Mouse (Mus musculus) thymus, adult 2 months (tissue): Measurements from ENCODE around the gene Pde1c.

Experiments used
- CTCF ChIP-seq: fragments of 200-500 bp; IDR thresholded peaks from 2 replicates; pipeline ENCODE4 v1.5.1; 2012; ENCODE audit warnings: mild to moderate bottlenecking, control low read depth, low read length, moderate library complexity, borderline replicate concordance; ENCODE audit not compliant: control insufficient read depth, poor library complexity, insufficient read depth; ENCODE audit errors: extremely low read depth
- POLR2A ChIP-seq: fragments of 200-500 bp; IDR thresholded peaks from 2 replicates; pipeline ENCODE4 v1.6.1; 2012; ENCODE audit warnings: mild to moderate bottlenecking, low read length, control low read depth, moderate library complexity; ENCODE audit not compliant: control insufficient read depth, poor library complexity, insufficient read depth; ENCODE audit errors: extremely low read depth

DNA sequence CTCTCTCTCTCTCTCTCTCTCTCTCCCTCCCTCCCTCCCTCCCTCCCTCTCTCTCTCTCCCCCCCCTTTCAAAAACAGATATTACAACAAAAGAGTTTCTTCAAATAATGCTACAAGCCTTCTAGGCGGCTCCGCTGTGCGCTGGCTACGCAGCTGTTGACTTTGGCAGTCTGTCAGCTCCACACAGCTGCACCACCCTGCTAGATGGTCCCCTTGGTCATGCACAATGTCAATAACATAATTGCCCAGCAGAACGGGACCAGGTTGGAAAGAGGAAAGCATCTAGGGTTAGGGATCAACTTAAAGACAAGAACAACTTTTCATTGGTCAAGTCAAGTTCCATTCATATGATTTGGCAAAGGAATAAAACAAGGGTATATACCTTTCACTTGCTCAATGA, 206.3 kb downstream of the Pde1c start:
- TF ChIP-seq CTCF: no peak
- no peak for TF ChIP-seq POLR2A
